Mouse (Mus musculus) urinary bladder, postnatal 14 days (tissue): ENCODE data around the gene Nup188.
A peak's percentile ranks its signal among the peaks of the same experiment; 100 is the strongest.

Experiments
- DNase-seq: peaks from one replicate; pipeline ENCODE4 v3.0.0; 2021; ENCODE audit warnings: low spot score

Nup188 gene

DNA sequence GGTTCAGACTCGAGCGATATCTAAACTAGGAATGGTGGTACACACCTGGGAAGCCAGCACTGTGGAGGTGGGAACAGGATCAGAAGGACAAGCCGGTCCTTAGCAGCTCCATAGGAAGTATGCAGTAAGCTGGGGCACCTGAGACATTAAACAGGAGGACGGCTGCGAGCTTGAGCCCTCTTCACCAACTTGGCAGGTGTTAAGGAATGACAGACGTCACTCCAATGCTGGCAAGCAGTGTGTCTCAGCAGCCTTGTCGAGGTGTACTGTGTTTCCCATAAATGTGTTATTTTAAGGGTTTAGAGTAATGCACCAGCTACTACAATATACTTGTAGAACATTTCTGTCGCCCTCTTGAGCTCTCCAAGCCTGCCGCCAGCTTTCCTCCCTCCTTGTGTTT is 100.7 kb downstream of the Nup188 start:
- DNase-seq: no peak

DNA sequence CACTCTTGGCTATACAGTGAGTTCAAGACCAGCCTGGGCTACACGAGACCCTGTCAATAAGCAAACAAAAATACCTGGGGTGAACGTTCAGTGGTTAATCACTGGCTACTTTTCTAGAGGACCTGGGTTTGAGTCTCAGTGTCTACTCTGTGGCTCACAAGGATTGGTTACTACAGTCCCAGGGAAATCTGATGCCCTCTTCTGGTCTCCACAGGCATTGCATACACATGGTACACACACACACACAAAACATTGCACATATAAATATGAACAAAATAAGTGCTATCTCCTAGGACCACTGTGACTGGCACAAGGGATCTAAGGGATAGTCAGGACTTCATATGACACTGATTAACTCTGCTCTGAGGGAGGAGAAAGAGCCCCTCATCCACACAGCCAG is 102.8 kb downstream of the Nup188 start:
- DNase-seq: no peak

DNA sequence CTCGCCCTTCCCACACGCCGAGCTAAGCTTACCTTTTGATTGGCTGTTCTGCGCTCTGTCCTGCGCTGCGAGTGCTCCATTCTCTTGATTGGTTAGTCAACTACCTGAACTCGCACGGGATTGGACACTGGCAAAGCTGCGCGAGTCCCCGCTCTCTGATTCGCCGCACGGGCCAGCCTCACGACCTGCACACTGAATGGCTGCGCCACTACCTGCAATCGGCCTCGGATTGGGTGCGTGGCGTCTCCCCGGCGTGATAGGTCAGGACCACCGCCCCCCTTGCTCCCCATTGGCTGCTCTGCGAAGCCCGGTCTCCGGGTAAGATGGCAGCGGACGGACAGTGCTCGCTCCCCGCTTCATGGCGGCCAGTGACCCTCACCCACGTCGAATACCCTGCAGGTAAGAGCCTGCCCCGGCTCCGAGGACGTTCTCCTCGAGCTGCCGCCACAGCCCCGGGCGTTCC is 105.9 kb downstream of the Nup188 start, which contains the start of gene Dolpp1:
Gene Dolpp1 (plus strand): TSS at position 141 of the 463 bp plus-strand sequence.
- peak; percentile 96 for DNase-seq

DNA sequence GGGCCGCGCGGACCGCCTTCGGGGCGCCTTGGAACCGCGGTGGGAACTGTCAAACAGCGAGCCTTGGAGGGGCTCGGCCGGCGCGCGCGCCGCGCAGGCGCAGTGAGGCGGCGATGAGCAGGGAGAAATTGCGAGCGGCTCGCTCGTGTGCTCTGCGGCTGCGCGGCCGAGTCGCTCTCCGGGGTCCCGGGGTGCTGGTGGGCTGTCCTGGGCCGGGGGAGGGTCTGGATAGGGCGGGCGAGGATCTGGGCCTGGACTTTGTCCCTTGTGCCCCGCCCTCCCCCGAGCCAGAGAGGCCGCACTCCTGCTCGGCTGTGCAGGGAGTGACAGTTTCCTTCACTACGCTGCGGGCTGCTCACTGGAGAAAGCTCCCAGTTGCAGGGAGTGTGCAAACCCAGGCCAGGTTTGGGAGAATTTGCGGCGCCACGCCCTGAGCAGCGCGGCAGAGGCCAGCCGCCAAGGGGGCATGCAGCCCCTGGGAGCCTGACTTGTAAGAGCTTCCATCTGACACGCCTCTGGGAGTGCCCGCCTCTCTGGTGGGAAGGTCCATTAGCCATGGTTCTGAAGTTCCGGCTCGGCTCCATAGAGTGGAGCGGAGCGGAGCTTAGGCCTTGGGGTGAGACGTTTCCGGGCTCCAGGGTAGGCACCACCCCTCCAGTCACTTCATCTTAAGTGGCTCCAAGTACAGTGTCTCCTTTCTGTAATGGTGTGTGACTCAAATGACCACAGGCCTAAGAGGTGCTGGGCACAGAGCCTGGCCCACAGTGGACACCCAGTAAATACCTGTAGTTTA is 106.6 kb downstream of the Nup188 start:
- peak; percentile 78 for DNase-seq

DNA sequence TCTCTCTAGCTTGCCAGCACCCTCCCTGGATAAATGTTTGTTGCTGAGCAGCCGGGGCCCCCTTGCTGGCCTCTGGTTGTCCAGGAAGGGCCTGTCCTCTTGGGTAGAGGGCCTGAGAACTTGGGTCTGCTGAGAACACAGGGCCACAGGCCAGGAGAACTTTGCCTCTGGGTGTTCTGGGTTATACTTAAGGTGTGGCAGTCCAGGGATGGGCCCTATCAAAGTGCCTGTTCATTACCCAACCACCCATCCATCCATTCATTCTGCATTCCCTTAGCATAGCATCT is 107.1 kb downstream of the Nup188 start:
- no peak for DNase-seq
